Mouse (Mus musculus) CH12.LX (cell line): Measurements from ENCODE around the gene Mettl27.

Source experiments
- CTCF ChIP-seq, 2 experiments: IDR thresholded peaks in 1 of 2; conservative IDR thresholded peaks in 1 of 2; 2 replicates each; pipeline ENCODE4 v1.5.1; 2011 to 2012; ENCODE audit warnings: low read depth in 2 of 2, low read length in 2 of 2, improper control_type of control experiment in 1 of 2, inconsistent platforms in 1 of 2, mild to moderate bottlenecking in 1 of 2, moderate library complexity in 1 of 2
- E2F4 ChIP-seq: IDR thresholded peaks from 2 replicates; pipeline ENCODE4 v1.6.1; 2011; ENCODE audit warnings: low read depth, low read length, improper control_type of control experiment; ENCODE audit not compliant: insufficient replicate concordance
- GABPA ChIP-seq: IDR thresholded peaks from 2 replicates; pipeline ENCODE4 v1.6.1; 2012; ENCODE audit warnings: low read depth, low read length, improper control_type of control experiment, inconsistent platforms; ENCODE audit not compliant: insufficient replicate concordance
- USF1 ChIP-seq: IDR thresholded peaks from 2 replicates; pipeline ENCODE4 v1.6.1; 2014; ENCODE audit warnings: low read depth, mild to moderate bottlenecking, inconsistent platforms, low read length, improper control_type of control experiment

DNA sequence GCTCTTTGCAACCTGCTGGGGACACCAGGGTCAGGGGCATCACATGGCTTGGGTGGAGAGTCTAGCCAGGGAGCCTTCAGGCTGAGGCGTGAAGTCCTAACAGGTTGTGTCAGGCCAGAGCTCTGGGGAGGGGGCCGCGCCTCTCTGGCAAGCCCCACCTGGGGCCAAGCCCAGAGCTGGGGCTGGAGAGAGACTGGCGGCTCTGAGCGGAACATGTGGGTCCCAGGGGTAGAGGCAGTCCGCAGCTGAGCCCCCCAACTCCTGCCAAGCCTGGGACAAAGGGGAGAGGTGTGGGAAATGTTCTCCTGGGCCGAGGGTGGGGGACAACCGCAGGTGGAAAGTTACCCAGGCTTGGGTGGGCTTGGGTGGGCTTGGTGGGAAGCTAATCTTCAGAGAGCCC lies 35.2 kb upstream of the Mettl27 start:
- TF ChIP-seq USF1, result no peak
- TF ChIP-seq E2F4, result no peak
- TF ChIP-seq CTCF (conservative IDR thresholded peaks at IDR 0.05 in 1 of 2, IDR thresholded peaks at IDR 0.05 in 1 of 2; ENCODE audit: low read depth in 2 of 2, low read length in 2 of 2), result no peak
- TF ChIP-seq GABPA, result no peak
